Mouse (Mus musculus): ENCODE measurements at regions not wholly inside any gene's neighbourhood (a gene's known extent, or its start where the extent isn't known, plus 50 kb on each side); places are given as distances from the start of the nearest gene placed in this dataset.

DNA sequence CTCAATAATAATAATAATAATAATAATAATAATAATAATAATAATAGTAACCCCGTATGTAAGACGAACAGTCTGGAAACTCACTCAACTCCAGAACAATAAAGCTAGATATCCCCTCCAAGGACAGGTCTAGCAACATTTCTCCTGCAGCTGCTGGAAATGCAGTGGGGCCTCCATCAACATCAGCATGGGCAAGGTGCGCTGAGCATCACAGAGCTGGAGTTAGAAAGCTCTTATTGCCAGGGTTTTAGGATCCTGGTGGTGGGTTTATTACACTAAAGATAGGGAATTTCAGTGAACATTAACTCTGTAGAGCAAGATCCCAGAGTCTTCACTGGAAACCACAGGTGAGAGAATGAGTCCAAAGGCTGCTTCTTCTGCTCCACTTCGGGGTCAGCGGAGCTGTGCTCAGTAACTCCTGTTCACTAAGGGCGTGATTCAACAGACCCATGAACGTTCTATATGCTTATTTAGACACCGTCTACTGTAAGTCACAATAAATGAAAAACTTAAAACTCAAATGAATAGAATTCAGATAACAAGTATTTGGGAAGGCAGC lies 64.6 kb upstream of the Ube2e1 start:
- no peak for DNase-seq (ENCODE audit: inconsistent age in 2 of 2, low spot score in 1 of 2)

DNA sequence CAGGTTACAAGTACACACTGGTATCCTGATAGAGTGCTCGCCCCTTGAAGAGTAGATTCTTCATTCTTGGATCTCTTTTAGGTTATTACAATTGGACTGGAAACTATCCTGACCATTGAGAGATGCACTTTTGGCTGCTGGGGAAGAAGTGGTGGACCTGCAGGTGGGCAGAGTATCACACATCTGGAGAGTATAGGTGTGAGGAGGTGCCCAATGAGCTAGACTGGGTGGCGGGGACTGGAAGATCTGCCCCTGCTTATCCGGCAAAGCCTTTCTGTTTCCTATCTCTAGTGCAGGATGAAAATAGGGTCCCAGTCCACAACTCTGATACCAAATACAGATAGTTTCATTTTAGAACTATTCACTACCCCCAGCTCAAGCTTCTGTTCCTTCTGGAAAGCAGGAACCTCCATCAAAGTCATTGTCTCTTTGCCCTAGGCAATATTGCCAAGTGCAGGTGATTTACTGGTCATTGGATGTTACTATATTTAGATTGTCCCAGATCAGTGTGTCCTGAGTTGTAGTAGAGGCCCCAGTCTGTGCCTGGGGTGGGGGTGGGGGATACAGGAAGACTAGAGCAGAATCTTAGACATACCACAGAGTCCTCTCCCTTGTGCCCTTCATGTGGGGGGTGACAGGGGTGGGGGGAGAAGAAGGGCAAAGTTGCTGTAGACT lies 62.5 kb upstream of the Ube2e1 start:
- no peak for DNase-seq (ENCODE audit: inconsistent age in 2 of 2, low spot score in 1 of 2)

DNA sequence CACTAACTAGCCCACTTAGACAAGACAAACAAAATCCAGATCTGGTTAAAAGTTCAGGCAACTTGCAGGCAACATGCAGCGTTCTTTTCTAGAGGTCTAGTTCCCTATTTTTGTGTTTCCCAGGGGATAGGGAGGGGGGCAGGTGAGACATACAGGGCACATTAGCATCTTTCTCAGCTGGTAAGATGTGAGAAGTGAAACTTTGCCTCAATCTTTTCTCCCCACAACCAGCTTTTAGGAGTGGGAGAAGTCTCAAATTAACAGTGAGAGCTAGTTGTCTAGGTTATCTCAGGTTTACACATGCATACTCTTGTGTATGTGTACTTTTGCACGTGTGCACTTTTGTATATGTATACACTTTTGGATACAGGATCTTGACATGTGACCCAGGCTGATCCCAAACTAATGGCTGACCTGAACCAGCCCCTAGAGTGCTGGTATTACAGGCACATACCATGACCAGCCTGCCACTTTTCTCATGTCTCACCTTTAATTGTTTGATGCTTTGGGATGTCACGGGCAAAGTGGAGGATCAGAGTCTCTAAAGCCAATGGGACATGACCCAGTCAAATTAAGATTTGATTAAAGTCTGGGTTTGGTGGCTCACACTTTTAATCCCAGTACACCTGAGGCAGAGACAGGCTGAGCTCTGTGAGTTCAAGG lies 60.3 kb upstream of the Ube2e1 start:
- no peak for DNase-seq (ENCODE audit: inconsistent age in 2 of 2, low spot score in 1 of 2)

DNA sequence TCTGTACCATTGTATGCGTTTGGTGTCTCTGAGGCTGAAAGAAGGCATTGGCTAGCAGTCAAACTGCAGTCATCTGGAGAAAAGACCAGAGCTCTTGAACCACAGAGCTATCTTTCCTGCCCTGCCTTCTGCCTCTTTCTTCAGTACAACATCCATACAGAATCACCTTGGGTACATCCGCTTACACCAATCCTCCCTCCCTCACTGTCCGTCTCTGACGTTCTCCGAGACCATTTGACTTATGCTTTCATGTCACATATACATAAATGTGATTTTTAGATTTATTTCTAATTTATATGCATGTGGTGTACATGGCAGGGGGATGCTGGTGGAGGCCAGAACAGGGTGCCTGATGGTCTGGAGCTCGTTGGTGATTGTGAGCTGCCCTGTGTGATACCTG lies 57.7 kb upstream of the Ube2e1 start:
- DNase-seq (ENCODE audit: inconsistent age in 2 of 2, low spot score in 1 of 2), result no peak

DNA sequence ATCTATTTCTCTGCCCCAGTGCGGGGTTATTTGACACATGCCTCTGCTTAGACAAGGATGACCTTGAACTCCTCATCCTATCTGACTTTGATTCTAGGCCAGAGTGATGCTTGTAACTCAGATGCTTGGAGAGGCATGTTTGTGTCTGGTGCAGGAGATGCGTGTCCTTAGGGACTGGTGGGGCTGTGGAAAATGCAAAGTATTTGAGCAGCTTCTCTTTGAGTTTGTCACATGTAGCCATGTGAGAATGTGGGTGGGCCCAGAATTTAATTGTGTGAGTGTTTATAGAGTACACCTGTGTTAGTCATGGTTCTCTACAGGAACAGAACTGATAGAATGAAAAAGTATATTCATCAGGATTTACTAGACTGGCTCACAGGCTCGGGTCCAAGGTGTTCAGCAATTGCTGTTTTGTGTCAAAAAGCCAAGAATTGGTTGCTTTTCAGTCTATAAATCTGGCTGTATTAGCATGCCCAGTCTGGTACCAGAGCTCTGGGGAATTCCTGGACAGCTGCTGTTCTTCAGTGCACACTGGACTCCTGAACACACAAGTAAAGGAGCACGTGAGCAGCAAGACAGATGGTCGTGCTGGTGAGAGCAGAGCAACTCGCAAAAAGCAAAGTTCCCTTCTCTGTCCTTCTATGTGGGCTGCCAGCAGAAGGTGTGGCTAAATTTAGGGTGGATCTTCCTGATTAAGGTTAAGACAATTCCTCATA lies 54.5 kb upstream of the Ube2e1 start:
- DNase-seq (ENCODE audit: inconsistent age in 2 of 2, low spot score in 1 of 2), result no peak
